Comparison of ENCODE assay signal across 13 mouse cellular contexts in genomic region chr5:140055431-140055830, GRCm38 (mm10).
DNase-seq lines count a peak whose midpoint lies in the region; ATAC-seq lines count a peak whose summit lies in the region.
"Had no signal": no experiment of that assay in that cellular context is flagged by ENCODE, and none has a peak within 500 bp of the region (broad histone marks: within the 10 kb centered on the region; RNA-seq: fewer than 3 reads in every experiment).

No protein-coding gene starts in this region.

- ATAC-seq in megakaryocyte-erythroid progenitor cell, adult 5-6 weeks (replicated peaks; ENCODE audit: low FRiP score, low TSS enrichment, poor library complexity, severe bottlenecking) = peak; percentile 53; the same call in 1 of the 2 replicates
- ATAC-seq in erythroblast, adult 5-6 weeks (replicated peaks; ENCODE audit: low FRiP score, poor library complexity, severe bottlenecking) = no peak
- ATAC-seq: liver, embryonic 12.5 days had no signal

- DNase-seq in adrenal gland, postnatal 36 days = peak; percentile 27 to 43
- no peak for DNase-seq in adrenal gland, postnatal 4 days (ENCODE audit: low spot score in 2 of 2)
- DNase-seq in lung, postnatal 10 days = peak; percentile 14
- DNase-seq in lung, adult 18-20 months = no peak
- peak; percentile 37 for DNase-seq in embryo, embryonic 10 days (ENCODE audit: low spot score)
- no peak for DNase-seq in left cerebral cortex, postnatal 25 days (ENCODE audit: low spot score in 2 of 2)
- DNase-seq: cerebellum, postnatal 25 days; gastrocnemius, adult 2 months; kidney, adult 18-20 months; right cerebral cortex, postnatal 4 days had no signal

- intact Hi-C loops in left cerebral cortex, postnatal 25 days (cut with DNase I) = no loop called here

Comparison
In these comparisons a context has a peak if more than half of its experiments do, and no peak if none do; other contexts are left out.
1. DNase-seq: peak in adrenal gland, postnatal 36 days (2 of 2), lung, postnatal 10 days (single experiment) and embryo, embryonic 10 days (single experiment); none in adrenal gland, postnatal 4 days (0 of 2), lung, adult 18-20 months (0 of 2) and left cerebral cortex, postnatal 25 days (0 of 2).